Mouse (Mus musculus) cerebellum, postnatal 14 days (tissue): ENCODE measurements at regions not wholly inside any gene's neighbourhood (a gene's known extent, or its start where the extent isn't known, plus 50 kb on each side); places are given as distances from the start of the nearest gene placed in this dataset.
"Not testable (repeated sequence)": the region's sequence is repeated elsewhere in the genome, so short reads cannot be mapped to it uniquely, and the experiment has no call there.

Source experiments
- DNase-seq, 2 experiments: peaks; one replicate each; pipeline ENCODE4 v3.0.0; 2021; ENCODE audit warnings: mixed read lengths in 2 of 2

DNA sequence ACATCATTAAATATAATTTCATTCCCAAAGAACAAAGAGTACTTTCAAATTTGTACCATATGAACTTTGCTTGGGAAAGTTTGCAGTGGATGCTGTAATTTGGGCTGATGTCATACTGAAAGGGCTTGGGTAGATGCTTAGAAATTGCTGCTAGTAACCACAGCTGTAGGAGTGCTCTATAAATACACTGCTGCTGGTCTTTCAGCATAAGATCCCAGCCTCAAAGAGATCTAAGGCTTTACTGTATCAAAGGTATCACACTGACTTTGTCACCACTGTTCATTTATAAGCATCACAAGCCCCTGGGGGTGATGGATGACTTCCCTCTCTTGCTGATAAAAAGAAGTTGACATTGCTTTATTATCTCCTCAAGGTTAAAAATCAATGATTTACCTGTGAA, 497.2 kb downstream of the Pla2g4a start:
- DNase-seq = no peak

DNA sequence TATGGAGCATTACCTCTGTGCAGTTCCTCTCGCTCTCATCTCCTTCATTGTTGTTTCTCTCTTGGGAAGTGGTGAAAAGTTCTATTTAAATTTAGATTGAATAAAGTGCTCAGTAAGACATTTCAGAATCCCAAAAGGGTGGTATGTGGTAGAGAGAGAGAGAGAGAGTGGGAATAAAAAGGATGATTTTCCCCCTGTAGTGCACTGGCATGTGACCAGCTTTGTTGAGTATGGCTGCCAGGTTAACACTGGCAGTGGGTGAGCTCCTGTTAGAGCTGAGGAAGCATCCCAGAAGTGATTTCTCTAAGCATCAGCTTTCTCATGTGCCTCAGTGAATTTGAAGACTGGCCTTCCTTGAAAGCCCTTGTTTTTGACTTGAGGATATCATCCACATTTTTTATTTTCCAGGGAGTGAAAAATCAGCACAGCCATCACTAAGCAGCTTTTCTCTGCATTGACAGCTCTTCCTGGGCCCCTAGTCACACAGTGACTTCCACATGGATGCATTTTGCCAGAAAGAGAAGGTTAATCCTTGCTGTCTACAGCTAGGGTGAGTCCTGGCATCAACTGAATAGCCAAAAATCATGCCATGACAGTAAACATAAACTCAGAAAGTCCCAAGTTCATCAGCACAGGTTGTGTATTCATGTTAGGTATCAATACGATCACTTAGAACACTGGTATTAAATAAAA, 511.1 kb downstream of the Pla2g4a start:
- peak; percentile 88 to 90 for DNase-seq

DNA sequence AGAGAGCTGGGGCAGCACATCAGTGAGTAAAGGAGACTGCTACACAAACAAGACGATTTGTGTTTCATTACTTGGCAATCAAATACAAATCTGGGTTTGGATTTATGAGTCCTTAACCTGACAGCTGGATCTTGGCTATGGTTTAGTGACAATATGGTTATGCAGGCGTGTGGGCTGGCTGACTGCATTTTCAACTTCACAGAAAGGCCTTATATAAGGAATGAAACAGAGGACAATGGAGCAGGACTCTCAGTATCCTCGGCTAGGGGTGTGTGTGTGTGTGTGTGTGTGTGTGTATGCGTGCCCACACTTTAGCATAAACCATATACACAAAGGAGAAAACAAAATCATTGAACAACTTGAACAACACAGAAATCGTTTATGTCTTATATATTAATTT, 512.6 kb downstream of the Pla2g4a start:
- DNase-seq = peak; percentile 51 to 59

DNA sequence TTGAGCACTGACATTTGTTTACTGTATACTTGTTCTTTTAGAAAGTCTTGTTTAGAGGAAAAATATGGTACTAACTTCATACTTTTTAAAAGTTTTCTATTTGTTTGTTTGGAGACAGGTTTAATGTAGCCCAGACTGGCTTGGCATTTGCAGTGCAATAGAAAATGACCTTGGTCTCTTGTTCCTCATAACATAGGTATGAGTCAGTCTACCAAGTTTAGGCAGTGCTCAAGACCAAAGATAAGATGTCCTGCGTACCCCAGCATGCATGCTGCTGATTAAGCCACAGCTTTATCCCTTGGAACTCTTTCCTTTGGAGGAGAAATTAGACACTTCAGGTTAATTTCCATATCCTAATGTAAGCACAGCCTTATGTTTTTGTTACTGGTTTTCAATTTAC, 550.1 kb downstream of the Pla2g4a start:
- no peak for DNase-seq

DNA sequence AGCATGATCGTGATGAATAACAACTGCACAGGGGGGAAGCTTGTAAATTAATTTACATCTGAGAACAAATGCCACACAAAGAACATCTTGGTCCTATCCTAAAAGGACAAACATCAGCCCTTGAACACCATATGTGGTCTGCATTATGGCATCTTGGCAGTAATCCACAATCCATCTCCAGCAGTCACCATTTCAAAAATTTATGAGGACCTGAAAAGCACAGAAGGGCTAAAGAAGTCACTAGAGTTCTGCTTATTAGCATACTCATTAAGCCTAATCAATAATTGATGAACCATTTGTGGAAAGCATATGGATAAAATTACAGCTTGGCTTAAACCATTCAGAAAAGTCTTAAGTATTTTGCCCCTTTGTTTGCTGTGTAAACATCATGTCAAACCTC, 555.7 kb downstream of the Pla2g4a start:
- peak in 1 of 2 experiments; percentile 25 for DNase-seq

DNA sequence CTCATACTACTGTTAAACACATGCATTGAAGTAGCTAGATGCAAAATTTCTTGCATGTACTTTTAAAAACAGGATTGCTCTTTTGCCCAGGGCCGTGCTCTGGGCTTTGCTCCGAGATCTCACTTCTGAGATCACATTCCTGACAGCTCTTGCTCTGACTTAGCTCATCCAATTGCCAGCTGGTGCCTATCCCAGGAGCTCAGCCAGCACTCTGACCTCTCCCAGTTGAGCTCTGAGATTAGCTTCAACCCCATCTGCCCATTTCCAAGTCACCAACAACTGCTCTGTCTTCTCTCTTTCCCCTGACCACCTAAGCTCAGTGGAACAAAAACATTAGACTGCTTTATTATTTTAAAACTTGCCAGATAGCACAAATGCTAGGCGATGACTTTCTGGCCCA, 572.4 kb downstream of the Pla2g4a start:
- peak; percentile 77 to 86 for DNase-seq

DNA sequence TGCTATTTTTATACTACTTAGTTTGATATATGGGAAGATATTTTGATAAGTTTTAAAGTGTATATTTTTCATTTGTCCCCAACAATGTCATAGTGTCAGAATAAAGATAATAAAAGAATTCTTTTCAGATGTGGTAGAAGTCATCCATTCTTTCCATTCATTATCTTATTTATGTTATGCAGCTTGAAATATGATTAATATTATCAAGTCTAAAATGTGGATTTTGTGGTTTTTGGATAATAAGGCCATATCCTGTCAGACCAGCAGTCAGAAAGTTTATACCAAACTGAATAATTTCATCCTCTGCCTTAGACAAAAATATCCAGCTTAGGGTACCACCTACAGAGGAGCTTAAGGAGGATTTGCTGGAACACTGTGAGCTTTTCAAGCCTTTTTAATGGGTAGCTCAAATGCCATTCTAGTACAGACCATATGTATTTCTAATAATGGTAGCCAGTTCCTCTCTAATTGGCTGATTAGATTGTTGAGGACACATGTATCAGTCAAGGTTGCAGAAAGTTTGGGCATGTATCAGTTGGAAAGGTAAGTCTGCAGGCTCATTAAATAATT, 609.7 kb downstream of the Pla2g4a start:
- no peak for DNase-seq

DNA sequence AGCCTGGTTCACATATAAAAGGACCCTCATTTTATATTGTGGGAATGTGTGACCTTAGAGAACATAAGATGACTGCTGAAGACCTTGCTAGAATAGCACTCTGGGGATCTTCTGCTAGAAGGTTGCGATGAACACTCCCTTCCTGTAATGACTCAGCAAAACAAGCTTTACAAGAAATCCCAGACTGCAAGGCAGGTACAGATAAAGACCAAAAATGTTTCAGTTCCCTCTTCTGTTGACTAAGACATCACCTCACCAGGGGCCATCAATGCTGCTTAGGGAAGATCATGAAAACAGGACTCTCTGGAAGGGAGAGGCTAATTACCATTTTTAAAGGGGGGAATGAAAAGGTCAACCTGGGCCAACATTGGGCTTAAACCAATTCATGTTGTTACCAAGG, 613.7 kb downstream of the Pla2g4a start:
- DNase-seq = no peak

DNA sequence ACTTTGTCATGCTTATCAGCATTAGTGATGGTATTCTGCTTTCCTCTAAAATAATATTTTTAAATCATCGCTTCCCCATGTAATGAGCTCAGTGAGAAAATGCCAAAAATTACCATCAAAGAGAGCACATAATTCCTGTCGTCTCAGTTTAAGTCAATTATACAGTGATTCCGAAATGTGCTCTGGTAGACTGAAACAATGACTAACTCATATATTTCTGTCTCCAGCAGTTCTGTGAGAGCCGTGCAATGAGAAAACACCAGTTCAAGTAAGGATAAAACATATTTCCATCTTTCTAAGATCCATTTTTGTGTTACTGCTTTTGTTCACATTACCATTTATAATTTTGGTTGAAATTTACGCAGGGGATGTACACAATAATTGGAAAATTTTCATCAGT, 622.9 kb downstream of the Pla2g4a start:
- DNase-seq = no peak

DNA sequence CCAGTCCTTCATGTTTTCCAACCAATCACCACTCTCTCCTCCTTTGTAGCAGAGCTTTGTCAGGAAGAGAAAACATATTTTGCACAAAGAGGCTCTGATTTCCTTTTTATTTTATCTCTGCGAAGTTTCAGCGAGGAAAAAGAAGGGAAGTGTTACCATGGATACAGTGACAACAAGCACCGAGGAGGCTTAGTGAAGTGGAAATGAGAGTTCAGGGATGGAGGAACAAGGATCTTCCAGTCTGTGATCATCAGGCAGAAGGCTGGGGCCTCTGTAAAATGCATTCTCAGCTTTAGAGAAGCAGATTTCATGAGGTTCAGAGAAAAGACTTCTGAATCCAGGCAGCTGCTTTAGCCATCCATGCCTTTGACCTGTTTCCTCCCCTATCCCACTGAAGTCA, 628.9 kb downstream of the Pla2g4a start:
- DNase-seq = no peak

DNA sequence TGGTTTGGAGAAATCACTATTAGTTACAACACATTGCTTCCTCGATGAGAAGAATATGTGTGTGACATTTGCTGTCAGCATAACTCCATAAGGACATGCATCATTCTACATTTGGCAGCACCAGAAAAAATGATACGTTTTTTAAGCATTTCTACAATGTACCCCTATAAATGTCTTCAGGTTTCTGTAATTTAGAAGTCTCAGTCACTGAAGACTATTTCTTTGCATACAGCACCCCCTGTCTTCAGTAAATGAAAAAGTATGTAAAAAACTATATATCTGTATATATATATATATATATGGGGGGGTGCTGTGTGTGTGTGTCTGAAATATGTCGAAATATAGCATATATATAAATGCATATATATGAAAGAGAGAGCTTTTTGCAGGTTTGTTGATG, 633.9 kb downstream of the Pla2g4a start:
- DNase-seq = no peak

DNA sequence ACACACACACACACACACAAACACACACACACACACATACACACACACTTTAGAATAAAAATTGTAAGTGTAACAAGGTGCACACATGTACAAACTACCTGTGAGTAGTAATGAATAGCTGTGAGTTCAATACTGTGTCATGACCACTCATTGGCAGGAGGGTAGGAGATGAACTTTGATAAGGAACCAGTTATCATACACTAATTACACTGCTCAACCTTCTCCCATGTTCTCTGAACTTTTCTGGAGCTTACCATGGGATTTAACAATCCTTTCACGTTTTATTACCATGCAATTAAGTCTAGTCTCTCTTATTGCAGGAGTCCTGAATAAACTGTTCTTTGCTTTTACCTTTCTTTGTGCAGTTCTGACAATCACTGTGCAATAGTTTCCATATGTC, 638.0 kb downstream of the Pla2g4a start:
- DNase-seq = no peak

DNA sequence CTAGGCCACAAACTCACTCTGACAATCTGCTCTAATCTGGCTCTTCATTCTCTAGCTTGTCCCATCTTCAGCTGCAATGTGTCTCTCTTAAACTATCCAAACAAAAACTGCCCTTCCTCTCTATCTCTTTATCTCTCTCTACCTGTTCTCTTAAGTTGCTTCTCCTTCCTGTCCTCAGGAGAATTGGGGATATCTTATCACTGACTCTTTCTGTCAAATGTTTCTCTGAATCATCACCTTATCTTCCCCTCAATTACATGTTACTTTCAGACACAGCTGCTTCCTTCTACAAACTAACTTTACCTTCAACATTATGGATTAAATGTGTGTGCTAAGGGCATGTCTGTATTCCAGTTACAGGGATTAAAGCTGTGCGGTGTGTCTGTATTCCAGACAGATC, 671.4 kb downstream of the Pla2g4a start:
- DNase-seq = no peak

DNA sequence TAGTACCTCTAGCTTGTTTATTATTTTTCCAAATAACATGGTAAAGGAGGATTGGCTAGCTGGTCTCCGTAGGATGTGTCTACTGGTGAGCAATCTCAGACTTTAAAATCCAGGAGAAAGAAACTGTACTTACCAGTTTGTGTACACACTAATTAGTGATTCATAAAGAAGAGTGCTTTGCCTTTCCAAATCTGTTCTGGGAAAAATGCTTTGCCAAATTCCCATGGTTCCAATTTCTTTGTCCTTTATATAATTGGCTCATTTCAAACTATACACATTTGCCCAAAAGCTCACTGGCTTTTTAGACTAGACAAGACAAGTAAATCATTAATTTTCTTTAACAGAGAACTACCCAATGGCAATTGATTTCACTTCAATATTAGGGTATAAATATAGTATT, 686.2 kb downstream of the Pla2g4a start:
- DNase-seq = no peak

DNA sequence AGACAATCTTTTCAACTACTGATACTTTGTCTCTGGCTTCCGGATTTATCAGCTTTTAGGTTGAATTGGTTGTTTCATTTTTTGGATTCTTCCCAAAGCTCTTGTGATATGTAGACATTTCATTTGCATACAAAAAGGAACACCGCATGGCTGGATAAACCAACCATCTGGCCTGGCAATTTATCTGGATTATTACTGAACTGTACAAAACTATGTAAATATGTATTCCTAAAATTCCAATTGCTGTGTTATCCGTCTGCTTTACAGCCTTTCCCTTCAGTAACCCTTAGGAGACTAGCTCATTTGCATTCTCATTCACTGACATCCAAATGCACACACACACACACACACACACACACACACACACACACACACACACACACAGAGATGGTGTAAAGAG, 704.2 kb downstream of the Pla2g4a start:
- peak; percentile 5 to 7 for DNase-seq

DNA sequence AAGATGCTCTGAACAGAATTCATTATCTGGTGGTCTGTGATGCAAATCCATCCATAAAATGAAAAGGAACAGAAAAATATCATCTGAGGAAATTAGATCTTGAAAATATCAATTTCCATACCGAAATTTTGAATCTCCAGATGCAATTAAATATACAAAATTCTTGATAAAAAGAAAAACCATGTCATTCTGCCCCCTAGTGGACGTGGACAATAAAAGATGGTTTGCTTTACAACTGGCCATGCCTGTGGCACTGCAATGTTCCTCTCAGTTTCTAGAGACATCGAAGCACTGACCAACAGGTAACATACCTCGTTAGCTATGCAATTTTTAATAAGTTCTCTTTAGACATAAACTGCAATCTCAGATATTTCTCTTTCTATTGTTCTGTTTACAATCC, 706.9 kb downstream of the Pla2g4a start:
- DNase-seq = peak; percentile 49 to 51

DNA sequence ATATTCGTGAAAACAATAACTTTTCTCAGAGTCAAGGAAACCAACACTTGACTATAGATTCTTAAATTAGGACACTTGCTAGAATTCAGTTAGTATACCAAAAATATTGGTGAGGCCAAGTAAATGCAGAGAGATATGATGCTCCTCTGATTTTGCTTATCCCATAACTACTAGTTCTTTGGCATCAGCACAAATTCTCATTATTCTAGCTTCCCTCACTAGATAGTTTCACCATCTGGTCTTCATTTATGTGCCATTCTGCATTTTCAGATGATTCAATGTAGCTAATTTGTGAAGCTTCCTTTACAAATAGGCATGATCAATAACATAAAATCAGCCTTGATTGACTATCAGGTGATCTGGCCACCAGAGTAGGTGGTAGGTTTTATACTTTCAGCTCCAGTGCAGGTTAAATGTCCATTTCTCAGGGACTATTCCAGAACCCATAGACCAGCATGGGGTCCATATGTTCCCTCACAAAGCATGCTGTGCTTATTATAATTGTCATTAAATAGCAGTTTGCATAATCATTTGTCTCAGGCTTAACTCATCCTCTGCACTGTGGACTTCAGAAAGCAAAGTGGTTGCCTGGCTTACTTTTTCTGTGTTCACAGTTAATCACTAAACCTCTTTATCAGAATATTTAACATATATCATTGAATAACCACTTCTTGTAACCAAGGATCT, 722.6 kb downstream of the Pla2g4a start:
- DNase-seq = peak; percentile 14 to 58

DNA sequence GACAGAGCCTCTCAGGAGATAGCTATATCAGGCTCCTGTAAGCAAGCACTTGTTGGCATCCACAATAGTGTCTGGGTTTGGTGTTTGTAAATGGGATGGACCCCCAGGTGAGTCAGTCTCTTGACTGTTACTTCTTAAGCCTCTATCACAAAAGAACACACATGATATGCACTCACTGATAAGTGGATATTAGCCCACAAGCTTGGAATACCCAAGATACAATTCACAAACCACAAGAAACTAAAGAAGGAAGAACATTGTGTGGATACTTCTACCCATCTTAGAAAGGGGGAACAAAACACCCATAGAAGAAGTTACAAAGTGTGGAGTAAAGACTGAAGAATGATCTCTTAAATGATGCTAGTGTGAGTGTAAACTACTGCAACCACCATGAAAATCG, 733.9 kb downstream of the Pla2g4a start:
- not testable (repeated sequence) for DNase-seq

DNA sequence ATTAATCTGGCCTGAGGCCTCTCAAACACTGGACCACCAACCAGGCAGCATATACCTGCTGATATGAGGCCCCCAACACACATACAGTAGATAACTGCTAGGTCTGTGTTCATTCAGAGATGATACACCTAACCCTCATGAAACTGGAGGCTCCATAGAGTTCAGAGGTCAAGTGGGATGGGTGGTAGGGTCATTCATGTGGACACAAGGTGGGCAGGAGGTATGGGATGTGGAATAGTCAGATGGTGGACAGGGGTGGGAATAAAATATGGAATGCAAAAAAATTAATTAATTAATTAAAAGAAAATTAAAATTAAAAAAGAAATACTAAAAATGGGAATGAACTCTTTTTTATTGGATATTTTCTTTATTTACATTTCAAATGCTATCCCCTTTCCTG, 734.7 kb downstream of the Pla2g4a start:
- no peak for DNase-seq

DNA sequence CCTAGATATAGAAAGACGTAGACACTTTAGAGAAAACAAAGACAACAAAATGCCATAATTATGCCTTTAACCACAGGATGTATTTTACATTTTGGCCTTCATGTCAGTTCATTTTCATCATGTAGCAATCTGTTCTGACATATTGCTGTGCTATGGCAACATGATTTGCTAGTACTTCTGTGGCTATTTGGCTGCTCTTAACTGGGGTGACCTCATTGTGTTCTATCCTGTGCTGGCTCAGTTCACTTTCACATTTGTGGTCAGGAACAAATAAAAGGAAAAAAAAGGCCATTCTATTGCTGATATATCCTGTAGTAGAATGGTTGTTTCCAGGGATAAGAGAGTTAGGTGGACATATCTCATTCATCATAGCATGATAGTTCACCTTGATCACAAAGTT, 758.5 kb downstream of the Pla2g4a start:
- DNase-seq = no peak

DNA sequence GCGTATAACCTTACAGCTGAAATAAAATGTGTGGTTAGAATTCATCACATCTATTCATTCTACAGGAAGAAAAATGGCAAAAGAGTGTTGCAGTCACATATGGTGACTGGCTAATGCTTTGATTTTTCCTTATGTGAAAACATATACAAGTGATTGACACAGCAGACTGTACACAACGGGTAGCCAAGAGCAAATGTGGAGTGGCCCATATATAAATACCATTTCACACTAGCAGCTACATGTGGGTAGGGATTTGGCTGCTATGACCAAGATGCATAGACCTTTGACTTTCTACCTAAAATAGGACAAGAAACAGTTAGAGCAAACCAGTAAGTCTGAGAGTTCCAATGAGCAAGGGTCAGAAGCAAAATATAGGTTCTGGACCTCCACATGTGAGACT, 761.8 kb downstream of the Pla2g4a start:
- DNase-seq = no peak

DNA sequence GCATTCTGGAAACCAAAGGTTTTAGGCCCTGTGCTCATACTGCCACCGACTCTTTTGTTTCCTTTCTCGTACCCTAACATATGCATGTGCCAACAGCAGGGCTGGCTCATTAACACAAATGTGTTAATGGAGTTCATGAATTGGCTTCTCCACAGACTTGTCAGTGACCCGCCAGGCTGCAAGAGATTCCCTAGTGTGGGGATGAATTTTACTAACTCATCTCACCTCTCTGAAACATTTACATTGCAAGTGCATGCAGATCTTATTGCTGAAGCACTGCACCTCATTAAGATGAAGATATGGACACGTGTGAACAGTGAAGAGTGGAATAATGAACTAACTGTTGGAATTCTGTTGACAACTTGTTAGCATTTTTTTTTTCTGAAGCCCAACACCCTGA, 762.2 kb downstream of the Pla2g4a start:
- no peak for DNase-seq
